Mouse (Mus musculus) right cerebral cortex, postnatal 25 days (tissue): ENCODE results near the gene Casq1.
A peak's percentile ranks its signal among the peaks of the same experiment; 100 is the strongest.
"Not testable (repeated sequence)": the region's sequence is repeated elsewhere in the genome, so short reads cannot be mapped to it uniquely, and the experiment has no call there.

Experiments
- DNase-seq: peaks from one replicate; pipeline ENCODE4 v3.0.0; 2022

Gene Casq1

DNA sequence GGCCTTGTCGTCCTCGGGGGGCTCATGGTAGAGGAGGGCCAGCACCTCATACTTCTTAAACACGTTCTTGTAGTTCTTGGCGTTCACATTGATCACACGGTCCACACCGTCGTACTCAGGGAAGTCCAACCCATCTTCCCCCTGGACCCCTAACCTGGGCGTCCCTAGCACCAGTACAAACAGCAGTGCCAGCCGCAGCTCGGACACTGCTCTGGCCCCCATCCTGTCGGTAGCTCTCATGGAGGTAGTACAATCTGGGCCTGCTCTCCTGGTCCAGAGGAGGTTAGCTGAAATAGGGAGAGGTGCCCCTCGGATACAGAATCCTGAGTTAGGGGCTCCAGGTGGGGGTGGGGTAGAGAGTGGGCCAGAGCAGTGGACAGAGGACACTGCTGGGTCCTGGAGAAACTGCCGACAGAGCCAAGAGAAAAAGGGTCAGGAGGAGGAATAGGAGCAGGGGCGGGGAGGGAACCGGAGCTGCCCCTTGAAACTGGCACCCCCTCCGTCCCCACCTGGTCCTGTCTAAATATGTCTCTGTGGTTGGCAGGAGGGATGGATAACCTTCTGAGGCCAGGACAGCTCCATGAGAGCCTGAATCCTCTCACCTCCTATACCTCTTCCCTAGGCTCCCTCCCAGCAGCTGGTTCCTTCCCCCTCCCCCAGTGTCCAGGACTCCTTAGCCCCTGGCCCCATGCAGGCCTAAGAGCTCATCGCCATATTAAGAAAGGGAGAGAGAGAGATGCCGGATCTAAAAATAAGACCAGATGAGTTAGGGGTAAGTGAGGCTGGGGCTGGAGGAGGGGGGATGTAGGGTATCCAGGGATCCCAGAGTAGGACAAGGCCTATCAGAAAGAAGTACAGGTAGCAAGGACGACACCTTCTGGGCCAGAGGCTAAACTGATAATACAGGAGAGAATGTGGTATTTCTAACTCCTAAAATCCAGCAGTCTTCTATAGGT is at the start of gene Casq1:
Gene Casq1 (minus strand): TSS at position 418 of the 956 bp plus-strand sequence.
- no peak for DNase-seq

DNA sequence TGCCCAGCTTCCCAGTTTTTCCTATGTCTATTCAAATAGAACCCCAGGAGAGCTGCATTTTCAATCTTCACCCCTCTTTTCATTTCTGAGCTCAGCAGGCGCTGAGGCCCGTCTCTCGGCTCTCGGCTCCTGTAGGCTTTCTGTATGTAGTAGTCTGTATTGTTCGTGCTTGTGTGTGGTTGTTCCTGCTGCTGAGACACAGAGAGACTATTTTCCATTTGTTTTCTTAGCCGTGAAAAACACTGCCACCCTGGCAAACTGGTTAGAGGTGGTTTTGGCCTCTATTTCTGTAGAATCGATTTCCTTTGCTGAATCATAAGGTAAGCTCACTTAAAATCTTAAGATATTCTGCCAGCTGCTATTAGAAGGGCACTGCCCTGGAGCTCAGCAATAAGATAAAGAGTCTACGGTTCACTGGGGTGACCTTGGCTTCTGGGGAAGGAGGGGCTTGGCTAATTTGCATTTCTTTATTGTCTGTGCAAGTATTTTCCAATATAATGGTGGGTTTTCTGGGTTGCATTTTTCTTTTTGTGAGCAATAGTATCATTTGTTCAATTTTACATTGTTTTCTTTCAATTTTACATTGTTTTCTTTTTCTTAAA is 41.9 kb upstream of the Casq1 start, which contains the start of gene Igsf8:
Gene Igsf8 (plus strand): TSS at position 165 of the 602 bp plus-strand sequence.
- DNase-seq = no peak

DNA sequence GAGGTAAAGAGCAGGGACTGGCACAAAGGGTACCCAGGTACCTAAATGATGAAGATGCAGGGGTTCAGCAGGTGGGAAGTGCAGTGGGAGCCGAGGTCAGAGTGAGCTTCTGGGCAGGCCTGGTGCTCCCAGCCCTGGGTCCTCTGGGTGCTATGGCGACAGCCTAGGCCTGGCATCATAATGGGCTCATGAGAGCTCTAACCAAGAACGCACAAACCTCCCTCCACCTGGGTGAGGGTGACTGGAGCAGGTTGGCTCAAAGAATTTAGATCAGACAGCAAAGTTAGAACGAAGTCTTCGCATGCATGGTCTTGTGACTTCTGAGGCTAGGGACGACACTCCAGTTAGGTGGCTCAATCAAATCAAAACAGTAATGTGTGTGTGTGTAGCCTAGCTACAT is 38.6 kb upstream of the Casq1 start, which contains the start of gene Atp1a4:
Gene Atp1a4 (minus strand): TSS at position 101 of the 400 bp plus-strand sequence.
- DNase-seq = no peak

DNA sequence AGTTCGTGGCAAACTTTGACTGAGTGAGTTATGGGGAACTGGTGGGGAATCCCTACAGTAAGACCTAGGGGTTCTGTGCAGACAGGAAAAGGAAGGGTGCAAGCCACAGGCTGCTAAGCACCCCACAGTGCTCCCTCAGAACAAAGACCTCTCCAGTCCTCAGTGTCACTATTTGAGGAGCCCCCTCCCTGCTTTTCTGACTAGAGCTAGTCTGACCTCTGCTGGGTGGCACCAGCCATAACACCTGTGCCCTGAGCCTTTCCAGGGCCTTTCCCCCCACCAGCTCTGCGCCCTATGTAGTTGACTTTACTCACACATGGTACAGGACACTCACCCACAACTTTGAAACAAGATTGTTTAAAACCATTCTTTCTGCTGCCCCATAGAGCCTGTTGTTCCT is 28.0 kb upstream of the Casq1 start:
- DNase-seq = no peak

DNA sequence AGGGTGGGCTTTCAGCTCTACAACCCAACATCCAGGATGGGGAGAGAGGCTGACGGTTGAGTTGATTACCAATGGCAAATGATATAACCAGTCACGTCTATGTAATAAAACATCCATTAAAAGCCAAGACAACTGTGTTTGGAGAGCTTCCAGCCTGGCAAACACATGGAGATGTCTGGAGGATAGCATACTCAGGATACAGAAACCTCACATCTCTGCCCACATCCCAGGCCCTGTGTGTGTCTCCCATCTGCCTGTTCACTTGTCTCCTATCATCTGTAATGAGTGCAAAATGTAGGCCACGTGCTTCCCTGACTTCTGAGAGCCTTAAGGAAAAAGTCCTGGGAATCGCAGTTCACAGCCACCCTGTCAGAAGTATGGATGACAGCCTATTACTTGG is 27.5 kb upstream of the Casq1 start:
- no peak for DNase-seq

DNA sequence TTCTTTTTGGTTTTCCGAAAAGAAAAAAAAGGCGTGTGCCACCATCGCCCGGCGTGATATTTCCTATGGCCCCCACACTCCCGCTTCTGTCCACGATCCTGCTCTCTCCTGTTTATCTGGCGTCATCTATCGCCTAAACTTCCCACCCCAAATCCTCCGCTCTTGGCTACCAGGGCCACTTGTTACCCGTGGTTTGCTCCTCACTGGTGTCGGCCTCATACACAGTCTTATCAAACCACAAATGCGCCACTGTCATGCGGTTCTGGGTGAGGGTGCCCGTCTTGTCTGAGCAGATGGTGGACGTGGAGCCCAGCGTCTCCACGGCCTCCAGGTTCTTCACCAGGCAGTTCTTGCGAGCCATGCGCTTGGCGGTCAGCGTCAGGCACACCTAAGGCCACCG is 25.0 kb upstream of the Casq1 start:
- not testable (repeated sequence) for DNase-seq

DNA sequence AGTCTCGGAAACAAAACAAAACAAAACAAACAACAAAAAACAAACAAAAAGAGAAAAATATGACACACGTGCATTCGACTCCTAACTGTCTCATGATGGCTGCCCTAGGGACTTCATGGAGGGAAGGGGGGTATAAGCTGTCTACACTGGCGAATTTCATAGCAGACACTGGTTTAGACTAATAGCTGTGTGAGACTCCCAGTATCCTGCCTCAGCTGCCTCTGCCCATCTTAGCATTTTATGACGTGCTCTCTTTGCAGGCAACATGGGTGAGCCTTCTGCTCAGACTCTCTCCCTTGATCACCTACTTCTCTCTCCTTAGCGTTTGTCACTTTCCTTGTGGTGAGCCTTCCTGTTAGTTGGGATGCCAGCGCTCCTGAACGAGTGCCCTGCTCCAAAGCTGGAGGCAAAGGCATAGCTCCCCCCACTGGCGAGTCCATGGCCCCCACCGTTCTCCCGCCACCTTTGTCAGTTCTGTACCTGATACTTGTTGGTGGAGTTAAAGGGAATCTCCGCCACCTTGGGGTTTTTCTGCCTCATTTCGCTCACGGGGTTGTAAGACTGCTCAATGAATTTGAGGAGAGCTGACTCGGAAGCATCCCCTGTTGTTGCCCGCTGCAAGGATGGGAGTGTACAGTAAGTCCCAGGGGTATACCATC is 24.0 kb upstream of the Casq1 start:
- DNase-seq = no peak

DNA sequence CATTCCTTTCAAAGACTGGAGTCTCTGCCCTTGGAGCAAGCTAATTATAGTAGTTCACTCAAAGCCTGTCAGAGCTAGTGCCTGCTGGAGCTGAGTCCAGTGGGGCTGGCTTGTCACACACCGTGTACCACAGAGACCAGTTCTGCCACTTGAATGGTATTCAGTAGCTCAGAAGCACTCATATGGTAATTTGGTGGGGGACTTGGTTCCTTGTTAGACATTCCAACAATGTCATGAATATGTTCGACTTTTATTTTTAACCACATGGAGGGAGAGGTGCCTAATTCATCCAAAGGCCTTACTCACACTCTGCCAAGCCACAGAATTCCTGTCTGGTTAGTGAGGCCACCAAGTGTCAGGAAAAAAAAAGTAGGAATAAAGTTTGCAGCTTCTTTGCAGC is 22.7 kb upstream of the Casq1 start:
- no peak for DNase-seq

DNA sequence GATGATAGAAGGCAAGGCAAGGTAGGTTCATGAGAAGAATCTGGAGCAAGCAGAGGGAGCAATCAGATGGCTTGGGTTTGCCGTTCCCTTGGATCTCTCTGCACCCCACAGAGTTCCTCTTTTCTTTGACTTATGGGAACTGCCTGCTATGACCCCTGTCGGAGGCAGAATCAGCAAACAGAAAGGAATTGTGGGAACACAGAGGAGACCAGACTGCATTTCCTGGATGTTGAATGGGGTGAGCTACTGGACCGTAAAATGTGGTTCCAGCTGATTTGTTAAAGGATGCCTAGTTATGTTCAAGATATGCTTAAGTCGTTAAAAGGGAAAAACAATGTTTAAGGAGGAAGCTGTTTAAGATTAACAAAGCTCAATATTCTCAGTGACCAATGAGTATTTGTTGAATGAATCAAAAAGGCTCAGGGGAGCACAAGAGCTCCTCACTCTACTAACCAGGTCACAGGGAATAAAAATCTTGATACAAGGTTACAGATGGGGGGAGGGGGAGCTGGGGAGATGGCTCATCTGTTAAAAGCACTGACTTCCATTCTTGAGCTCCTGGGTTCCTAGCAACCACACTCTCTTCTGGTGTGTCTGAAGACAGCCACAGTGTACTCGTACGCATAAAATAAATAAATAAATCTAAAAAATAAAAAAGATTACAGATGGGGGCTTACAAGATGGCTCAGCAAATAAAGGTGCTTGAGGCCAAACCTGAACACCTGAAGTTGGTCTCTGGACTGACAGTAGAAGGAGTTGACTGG is 21.5 kb upstream of the Casq1 start:
- DNase-seq = no peak

DNA sequence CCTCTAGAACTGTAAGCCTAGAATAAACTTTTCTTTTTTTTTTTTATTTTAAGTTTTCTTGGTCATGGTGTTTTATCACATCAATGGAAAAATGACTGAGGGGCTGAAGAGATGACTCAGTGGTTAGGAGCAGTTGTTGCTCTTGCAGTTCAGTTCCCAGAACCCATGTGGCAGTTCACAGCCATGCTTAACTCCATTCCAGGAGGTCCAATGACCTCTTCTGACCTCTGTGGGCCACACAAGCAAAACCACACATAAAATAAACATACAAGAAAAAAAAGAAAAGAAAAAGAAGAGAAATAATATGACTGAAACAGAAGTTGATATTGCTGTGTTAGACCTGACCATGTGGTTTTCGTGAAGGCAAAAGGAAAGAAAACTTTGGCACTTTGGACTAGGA is 9.5 kb upstream of the Casq1 start:
- no peak for DNase-seq

DNA sequence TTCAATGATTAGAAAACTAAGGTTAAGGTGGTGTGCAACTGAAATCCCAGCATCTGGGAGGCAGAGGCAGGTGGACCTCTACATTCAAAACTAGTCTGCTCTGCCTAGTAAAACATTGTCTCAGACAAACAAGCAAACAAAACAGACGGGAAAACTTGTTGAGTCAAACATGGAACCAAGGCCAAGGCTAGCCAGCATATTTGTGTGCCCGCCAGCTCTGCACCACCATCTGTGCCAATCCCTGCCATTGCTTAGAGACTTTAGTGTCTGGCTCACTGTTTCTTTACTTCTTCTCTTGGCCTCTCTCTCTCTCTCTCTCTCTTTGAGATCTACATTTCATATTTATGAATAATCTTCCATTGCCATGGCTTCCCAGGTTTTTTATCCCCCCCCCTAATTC is 8.5 kb upstream of the Casq1 start:
- no peak for DNase-seq

DNA sequence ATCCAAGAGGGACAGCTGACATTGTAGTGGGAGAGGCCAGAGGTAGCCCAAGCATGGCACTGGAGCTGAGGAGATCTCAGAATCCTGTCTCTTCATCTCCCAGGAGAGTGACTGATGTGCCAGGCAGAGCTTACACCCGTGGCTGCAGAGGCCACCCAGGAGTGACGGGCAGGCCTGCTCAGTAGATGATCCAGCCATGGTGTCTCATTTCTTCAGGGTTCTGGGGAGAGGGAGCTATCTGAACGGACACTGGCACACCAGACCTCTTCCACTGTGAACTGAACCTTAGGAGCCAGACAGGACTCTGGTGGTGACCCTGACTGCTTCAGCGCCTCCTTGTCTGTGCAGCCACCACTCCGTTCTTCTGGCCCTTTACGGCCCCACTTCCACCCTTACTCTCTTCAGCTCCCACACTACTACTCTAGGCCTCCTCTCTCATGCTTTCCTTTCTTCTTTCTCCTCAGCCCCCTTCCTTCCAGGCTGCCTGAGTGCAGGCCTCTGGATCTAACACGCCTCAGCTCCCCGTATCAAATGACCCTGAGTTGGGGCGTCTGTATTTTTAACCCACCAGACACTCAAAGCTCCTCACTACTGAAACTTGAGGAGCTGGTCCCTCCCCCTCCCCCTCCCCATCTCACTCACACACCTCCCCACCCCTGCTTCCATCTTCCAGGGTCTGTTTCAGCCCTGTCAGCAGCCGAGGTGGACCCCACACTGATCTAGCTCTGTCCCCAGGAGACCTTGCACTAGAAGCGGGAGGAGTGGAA is 1.8 kb upstream of the Casq1 start:
- no peak for DNase-seq

DNA sequence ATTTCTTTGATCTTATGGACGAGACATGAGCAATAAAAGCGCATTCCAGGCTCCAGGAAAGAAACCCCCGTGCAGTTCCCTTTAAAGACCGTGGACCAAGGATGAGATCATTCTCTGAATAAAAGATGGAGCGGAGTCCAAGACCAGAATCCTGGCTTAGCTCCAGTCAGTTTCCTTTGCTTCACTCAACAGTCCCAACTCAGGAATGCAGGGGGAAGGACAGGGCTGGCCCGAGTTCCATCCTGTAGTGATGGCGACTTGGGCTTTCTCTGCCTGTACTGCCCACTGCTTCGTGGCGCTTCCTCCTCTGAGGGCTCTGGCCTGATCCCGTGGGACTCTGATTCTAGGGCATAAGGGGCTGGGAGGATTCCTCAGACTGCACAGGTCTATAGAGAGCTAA is 746 bp upstream of the Casq1 start:
- DNase-seq = peak; percentile 23

DNA sequence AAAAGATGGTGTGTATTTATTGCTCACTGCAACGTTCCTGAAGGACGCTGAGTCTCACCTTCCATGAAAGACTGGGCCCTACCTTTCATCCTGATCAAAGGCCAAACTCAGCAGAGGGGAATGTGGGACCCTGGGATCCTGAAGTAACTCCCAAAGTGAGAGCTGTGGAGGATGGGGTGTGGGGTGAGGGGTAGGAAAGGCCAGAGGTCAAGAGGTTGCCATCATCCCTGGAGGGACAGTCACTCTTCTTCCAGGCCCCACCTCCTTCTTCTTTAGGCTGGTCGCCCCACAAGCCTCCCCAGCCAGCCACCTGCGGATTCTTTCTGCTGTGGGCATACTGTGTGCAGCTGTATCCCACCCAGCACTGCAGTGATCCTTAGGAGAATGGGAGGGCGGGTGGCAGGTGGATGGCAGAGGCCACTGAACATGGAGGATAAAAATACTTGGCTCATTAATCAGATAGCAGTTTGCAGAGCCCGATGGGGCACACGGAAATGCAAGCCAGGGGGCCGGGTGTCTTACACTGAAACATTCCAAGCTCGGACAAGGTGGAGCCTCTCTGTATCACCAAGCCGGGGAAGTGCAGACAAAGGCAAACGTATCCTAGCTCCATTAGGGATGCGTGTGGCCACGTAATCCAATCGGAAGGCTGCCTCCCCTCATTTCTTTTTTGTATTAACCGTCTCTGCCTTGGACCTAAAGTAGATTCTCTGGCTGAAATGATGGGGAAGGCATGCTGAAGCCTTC is 1.3 kb downstream of the Casq1 start:
- no peak for DNase-seq

DNA sequence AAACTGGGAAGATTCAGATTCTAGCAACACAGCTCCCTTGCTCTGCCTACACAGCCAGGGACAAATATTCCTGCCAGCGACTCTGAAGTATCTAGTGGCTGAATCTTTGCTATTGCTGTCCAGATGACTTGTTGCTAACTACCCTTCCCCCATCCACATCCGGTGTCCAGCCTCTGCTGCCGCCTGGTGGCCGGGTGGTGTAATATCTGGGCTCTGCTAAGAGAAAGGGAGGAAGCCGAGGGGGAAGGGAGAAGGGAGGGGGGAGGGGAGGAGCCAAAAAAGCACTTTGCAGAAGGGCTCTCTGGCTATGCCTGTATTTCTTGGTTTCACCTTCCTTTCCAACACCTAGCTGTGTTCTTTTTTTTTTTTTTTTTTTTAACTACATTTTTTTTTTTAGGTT is 2.5 kb downstream of the Casq1 start:
- peak; percentile 90 for DNase-seq

DNA sequence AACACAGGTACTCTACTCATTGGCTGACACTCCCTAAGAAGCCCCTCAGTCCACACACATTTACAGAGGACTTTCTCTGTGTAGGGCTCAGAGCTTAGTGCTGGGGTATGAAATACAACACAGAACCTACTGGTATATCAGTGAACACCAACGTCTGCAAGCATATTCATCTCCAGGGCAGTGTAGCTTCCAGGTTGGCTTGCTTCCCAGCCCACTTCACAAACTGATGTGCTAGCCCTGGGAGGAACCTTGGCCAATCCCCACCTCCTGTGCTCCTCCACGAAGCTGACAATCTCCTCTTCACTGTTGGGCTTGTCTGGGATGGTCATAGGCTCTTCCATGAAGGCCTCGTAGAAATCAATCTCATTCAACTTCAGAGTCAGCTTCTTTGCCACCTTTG is 4.9 kb downstream of the Casq1 start:
- no peak for DNase-seq

DNA sequence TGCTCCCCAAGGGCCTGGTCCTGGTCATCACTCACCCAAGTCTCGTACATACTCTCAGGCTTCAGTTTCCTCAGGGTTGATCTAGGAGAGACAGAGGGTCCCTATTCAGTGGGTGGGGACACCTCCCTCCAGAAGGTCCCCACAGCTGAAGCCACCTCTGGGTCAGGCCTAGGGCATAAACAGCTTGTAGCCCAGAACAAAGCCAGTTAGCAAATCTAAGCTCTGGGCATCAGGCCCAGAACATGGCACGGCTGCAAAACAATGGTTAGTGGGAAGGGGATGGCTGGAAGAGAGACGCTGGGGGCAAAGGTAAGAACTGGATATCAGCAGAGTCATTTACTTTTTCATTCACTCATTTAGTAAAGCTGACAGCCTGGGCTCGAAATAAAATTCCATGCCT is 5.9 kb downstream of the Casq1 start:
- DNase-seq = no peak

DNA sequence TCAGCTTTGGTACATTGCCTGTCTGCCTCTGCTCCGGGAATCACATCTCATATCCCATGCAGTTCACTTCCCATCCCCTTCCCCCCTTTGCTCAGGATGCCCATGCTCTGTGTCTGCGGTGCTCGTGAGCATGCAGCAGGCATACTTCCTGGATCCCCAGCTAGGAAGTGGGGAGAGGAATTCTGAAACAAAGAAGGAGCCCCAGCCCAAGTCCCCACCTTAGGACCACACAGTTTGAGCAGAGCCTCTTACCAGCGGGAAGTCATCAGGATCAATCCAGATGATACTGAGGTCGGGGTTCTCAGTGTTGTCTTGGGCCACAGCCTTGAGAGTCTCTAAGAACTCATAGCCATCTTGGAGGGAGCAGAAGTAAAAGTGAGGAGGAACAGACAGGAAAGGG is 6.9 kb downstream of the Casq1 start:
- DNase-seq = no peak

DNA sequence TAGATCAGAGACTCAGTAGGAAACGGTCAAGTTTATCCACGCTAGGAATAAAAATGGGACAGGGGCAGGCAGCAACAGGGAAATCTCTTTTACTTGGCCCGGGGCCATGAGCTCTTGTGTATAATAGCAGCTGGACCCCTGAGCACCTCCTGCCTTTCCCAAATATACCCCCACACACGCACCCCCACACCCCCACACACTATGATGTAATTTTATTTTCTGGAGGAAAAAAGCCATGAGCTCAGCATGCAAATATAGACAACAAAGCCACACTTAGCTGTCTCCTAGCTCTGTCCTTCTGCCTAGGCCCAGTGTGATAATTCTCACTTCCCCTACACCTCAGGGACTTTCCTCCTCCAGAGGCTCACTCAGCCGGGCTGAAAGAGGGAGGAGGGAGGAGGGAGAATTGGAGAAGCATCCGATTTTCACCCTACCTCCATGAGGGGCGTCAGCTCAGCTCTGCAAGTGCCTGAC is 12.5 kb downstream of the Casq1 start:
- DNase-seq = peak; percentile 38

DNA sequence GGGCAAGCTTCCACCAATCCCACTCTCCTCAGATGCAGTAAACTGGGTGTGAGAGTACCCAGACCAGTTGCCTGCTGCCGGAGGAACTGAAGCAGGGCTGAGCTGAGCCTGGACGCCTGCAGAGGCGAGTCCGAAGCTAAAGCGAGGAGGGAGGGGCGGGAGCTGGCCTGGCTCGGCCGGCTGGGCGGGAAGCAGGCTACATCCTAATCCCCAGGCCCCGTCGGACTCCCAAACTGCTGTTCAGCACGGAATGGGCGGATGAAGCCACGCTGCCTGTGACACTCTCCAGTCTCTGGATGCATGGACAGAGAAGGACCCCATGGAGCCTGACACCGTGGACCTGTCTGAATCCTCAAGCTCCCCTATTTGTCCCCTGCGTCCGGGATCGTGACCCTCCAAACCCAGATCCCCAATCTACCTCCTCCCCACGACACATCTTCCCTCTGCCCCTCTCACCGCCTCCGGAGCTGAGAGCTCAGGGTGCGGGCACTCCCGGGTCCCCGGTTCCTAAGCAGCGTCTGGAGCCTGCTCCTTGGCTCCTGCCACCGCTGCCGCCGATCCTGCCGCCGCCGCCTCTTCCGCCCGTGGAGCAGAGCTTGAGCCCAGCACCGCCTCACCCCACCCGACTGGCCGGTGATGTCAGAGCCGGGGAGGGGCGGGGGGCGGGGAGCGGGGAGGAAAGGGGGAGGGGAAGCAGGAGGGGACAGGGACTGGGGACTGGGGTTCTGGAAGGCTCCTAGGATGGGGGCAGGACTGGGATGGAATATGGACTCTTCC is 13.3 kb downstream of the Casq1 start, which contains the start of gene Pea15a:
Gene Pea15a (minus strand): TSS at position 664 of the 777 bp plus-strand sequence.
- peak; percentile 86 for DNase-seq
